Mouse (Mus musculus): ENCODE measurements around the gene S100a2. TPM values are rescaled to one million over a fixed set of nuclear protein-coding genes. Genes with fewer than 3 reads are reported as not detected.

The S100a2 gene
- polyA plus RNA-seq, 1 experiment from 2014 or later: not detected

Other genes starting within 250 kb of the S100a2 start
- 24.3 and 26.2 TPM in 2 replicates for gene Slc27a3, start 200.3 kb upstream of the S100a2 start, polyA plus RNA-seq (2014; fragmentation: Nextera tagmentation; extraction: Ambion mirVana)
- gene Ints3, start 156.6 kb upstream of the S100a2 start, polyA plus RNA-seq (2014; fragmentation: Nextera tagmentation; extraction: Ambion mirVana): 26.0 and 31.8 TPM in 2 replicates
- gene Npr1, start 124.4 kb upstream of the S100a2 start, polyA plus RNA-seq (2014; fragmentation: Nextera tagmentation; extraction: Ambion mirVana): 6.7 and 8.2 TPM in 2 replicates
- 137 and 166 TPM in 2 replicates for gene Ilf2, start 114.1 kb upstream of the S100a2 start, polyA plus RNA-seq (2014; fragmentation: Nextera tagmentation; extraction: Ambion mirVana)
- 79.6 and 89.9 TPM in 2 replicates for gene Snapin, start 99.2 kb upstream of the S100a2 start, polyA plus RNA-seq (2014; fragmentation: Nextera tagmentation; extraction: Ambion mirVana)
- gene Chtop, start 80.7 kb upstream of the S100a2 start, polyA plus RNA-seq (2014; fragmentation: Nextera tagmentation; extraction: Ambion mirVana): 92.1 and 98.4 TPM in 2 replicates
- gene S100a1, start 75.9 kb upstream of the S100a2 start, polyA plus RNA-seq (2014; fragmentation: Nextera tagmentation; extraction: Ambion mirVana): 37.2 and 49.6 TPM in 2 replicates
- 40.8 and 45.8 TPM in 2 replicates for gene S100a13, start 75.8 kb upstream of the S100a2 start, polyA plus RNA-seq (2014; fragmentation: Nextera tagmentation; extraction: Ambion mirVana)
- 15.6 and 21.5 TPM in 2 replicates for gene S100a14, start 63.4 kb upstream of the S100a2 start, polyA plus RNA-seq (2014; fragmentation: Nextera tagmentation; extraction: Ambion mirVana)
- gene S100a16, start 53.0 kb upstream of the S100a2 start, polyA plus RNA-seq (2014; fragmentation: Nextera tagmentation; extraction: Ambion mirVana): 182 and 201 TPM in 2 replicates
- 5.2 and 7.9 TPM in 2 replicates for gene S100a3, start 29.7 kb upstream of the S100a2 start, polyA plus RNA-seq (2014; fragmentation: Nextera tagmentation; extraction: Ambion mirVana)
- gene Gm42674, start 11.7 kb downstream of the S100a2 start, polyA plus RNA-seq (2014; fragmentation: Nextera tagmentation; extraction: Ambion mirVana): not detected in 2 replicates
- 16.8 and 22.9 TPM in 2 replicates for gene S100a4, start 13.5 kb downstream of the S100a2 start, polyA plus RNA-seq (2014; fragmentation: Nextera tagmentation; extraction: Ambion mirVana)
- 1.6 TPM in 1 of 2 replicates, not detected in the other for gene S100a5, start 18.3 kb downstream of the S100a2 start, polyA plus RNA-seq (2014; fragmentation: Nextera tagmentation; extraction: Ambion mirVana)
- 190 and 334 TPM in 2 replicates for gene S100a6, start 22.6 kb downstream of the S100a2 start, polyA plus RNA-seq (2014; fragmentation: Nextera tagmentation; extraction: Ambion mirVana)
- gene S100a7a, start 63.8 kb downstream of the S100a2 start, polyA plus RNA-seq (2014; fragmentation: Nextera tagmentation; extraction: Ambion mirVana): 0.84 TPM in 1 of 2 replicates, not detected in the other
- 46.0 and 58.1 TPM in 2 replicates for gene S100a8, start 78.7 kb downstream of the S100a2 start, polyA plus RNA-seq (2014; fragmentation: Nextera tagmentation; extraction: Ambion mirVana)
- 30.1 and 39.1 TPM in 2 replicates for gene S100a9, start 105.5 kb downstream of the S100a2 start, polyA plus RNA-seq (2014; fragmentation: Nextera tagmentation; extraction: Ambion mirVana)
- gene Pglyrp4, start 136.7 kb downstream of the S100a2 start, polyA plus RNA-seq (2014; fragmentation: Nextera tagmentation; extraction: Ambion mirVana): 0.13 and 0.22 TPM in 2 replicates
- not detected in 2 replicates for gene Gm5849, start 187.6 kb downstream of the S100a2 start, polyA plus RNA-seq (2014; fragmentation: Nextera tagmentation; extraction: Ambion mirVana)